In the genomic region with DNA sequence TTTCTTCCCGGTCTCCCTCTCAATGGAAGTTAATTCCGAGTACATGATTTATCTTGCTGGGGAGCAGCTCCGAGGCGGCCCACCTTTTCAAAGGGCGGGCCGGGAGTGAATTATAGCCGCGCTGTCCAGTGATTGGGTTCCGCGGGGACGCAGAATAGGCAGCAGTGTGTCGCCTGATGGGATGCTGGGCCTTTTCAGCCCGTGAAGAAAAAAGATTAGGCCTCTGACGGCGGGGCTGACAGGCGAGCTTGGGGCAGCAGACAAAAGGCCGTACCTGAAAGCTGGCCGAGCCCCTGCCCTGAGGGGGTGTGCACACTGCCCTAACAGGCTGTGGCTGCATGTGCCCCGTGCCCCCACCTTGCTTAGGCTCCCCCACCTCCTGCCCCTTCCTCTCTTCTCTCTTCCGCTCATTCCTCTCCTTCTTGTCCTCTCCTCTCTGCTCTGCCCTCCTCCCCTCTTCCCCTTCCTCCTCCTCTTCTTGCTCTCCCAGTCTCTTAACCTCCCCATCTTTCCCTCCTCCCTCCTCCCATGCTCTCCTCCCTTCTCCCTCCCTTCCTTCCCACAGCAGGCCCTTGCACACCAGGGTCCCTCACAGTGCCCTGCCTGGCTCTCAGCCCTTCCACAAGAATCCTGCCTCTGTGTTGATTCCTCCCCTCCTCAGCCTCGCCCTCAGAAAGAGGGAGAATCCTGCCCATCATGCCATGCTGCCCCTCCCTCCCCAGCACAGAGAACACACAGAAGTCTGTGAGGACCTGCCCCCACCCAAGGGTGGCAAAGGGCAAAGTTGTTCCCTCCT, we compare ENCODE assay signal across 10 mouse cellular contexts. TPM values are rescaled to one million over a fixed set of nuclear protein-coding genes. Genes with fewer than 3 reads are reported as not detected.
DNase-seq lines count a peak whose midpoint lies in the region; ATAC-seq and TF ChIP-seq lines count a peak whose summit lies in the region.
"Had no signal": no experiment of that assay in that cellular context is flagged by ENCODE, and none has a peak within 500 bp of the region (broad histone marks: within the 10 kb centered on the region; RNA-seq: fewer than 3 reads in every experiment).

No protein-coding gene starts in this region.

- no peak for TF ChIP-seq CTCF in intestine, postnatal 0 days (IDR thresholded peaks at IDR 0.05; ENCODE audit: low read depth)
- TF ChIP-seq CTCF in midbrain, postnatal 0 days (IDR thresholded peaks at IDR 0.05) = no peak

- no peaks in the 10 kb centered on the region for H3K36me3 ChIP-seq in intestine, embryonic 14.5 days (ENCODE audit: control insufficient read depth, insufficient read depth, low read length)
- H3K36me3 ChIP-seq in intestine, postnatal 0 days (ENCODE audit: control insufficient read depth, insufficient read depth) = no peaks in the 10 kb centered on the region
- H3K36me3 ChIP-seq in hindbrain, embryonic 11.5 days (ENCODE audit: control insufficient read depth, insufficient read depth, low read length) = no peaks in the 10 kb centered on the region
- no peaks in the 10 kb centered on the region for H3K36me3 ChIP-seq in midbrain, postnatal 0 days (ENCODE audit: insufficient read depth, low read length)

- ATAC-seq in intestine, embryonic 14.5 days (replicated peaks; ENCODE audit: low FRiP score, low TSS enrichment, low read depth) = no peak
- no peak for ATAC-seq in intestine, postnatal 0 days
- peak; percentile 72 for ATAC-seq in hindbrain, embryonic 11.5 days (ENCODE audit: low FRiP score)
- ATAC-seq in midbrain, postnatal 0 days (ENCODE audit: low FRiP score) = peak; percentile 24; the same call in 1 of the 2 replicates
- ATAC-seq: CD4-positive, CD25-positive, alpha-beta regulatory T cell, adult 4 months had no signal

- 0 out of 2 replicates have a peak overlapping the region, but pooled peaks have one; percentile 6 for H3K4me2 ChIP-seq in intestine, embryonic 14.5 days (ENCODE audit: low read length)
- no peak overlapping the region for H3K4me2 ChIP-seq in intestine, postnatal 0 days (replicated peaks; ENCODE audit: low read depth)
- H3K4me2 ChIP-seq in hindbrain, embryonic 11.5 days (replicated peaks; ENCODE audit: low read depth, low read length) = no peak overlapping the region; the same call in 1 of the 2 replicates
- no peak overlapping the region for H3K4me2 ChIP-seq in midbrain, postnatal 0 days (ENCODE audit: low read depth, low read length, poor library complexity, severe bottlenecking)

- no peak overlapping the region for H3K9ac ChIP-seq in intestine, embryonic 14.5 days (ENCODE audit: low read length)
- no peak overlapping the region for H3K9ac ChIP-seq in intestine, postnatal 0 days (ENCODE audit: low read depth, low read length)
- H3K9ac ChIP-seq in hindbrain, embryonic 11.5 days (ENCODE audit: low read depth, low read length) = peak overlapping the region; percentile 46; the same call in 1 of the 2 replicates
- H3K9ac ChIP-seq in midbrain, postnatal 0 days (replicated peaks; ENCODE audit: low read length, poor library complexity, severe bottlenecking) = no peak overlapping the region

- 16% methylated on average over 21 of the region's 21 CpGs for WGBS in intestine, embryonic 14.5 days
- 34% methylated on average over 21 of the region's 21 CpGs for WGBS in intestine, postnatal 0 days
- 12% methylated on average over 21 of the region's 21 CpGs for WGBS in hindbrain, embryonic 11.5 days
- 23% methylated on average over 19 of the region's 21 CpGs for WGBS in midbrain, postnatal 0 days

- DNase-seq in intestine, embryonic 14.5 days (ENCODE audit: low spot score) = peak; percentile 56
- peak; percentile 87 for DNase-seq in embryo, embryonic 11 days
- peak; percentile 67 for DNase-seq in hindbrain, embryonic 11.5 days (ENCODE audit: low spot score)
- DNase-seq in midbrain, postnatal 0 days (ENCODE audit: low spot score) = peak; percentile 20
- DNase-seq in thymus, adult 18-20 months = no peak
- no peak for DNase-seq in B cell, adult 2 months
- no peak for DNase-seq in adrenal gland, adult 18-20 months (ENCODE audit: low spot score in 2 of 2)
- DNase-seq: cerebellum, postnatal 10 days had no signal

- H3K4me3 ChIP-seq in intestine, embryonic 14.5 days (ENCODE audit: low read depth, low read length) = no peak overlapping the region
- H3K4me3 ChIP-seq in intestine, postnatal 0 days (ENCODE audit: low read depth, low read length) = no peak overlapping the region
- no peak overlapping the region for H3K4me3 ChIP-seq in hindbrain, embryonic 11.5 days (ENCODE audit: low read depth, low read length)
- H3K4me3 ChIP-seq in midbrain, postnatal 0 days (ENCODE audit: low read depth, low read length) = no peak overlapping the region

- no peaks in the 10 kb centered on the region for H3K9me3 ChIP-seq in intestine, embryonic 14.5 days (ENCODE audit: control insufficient read depth, low read length)
- no peaks in the 10 kb centered on the region for H3K9me3 ChIP-seq in intestine, postnatal 0 days (ENCODE audit: control insufficient read depth)
- H3K9me3 ChIP-seq in hindbrain, embryonic 11.5 days (ENCODE audit: control insufficient read depth, low read length) = no peaks in the 10 kb centered on the region
- H3K9me3 ChIP-seq in midbrain, postnatal 0 days (ENCODE audit: low read length) = no peaks in the 10 kb centered on the region

- H3K4me1 ChIP-seq in intestine, embryonic 14.5 days (replicated peaks; ENCODE audit: control insufficient read depth, insufficient read depth, low read length) = peaks cover 11% of the 10 kb centered on the region; the same call in 1 of the 2 replicates
- no peaks in the 10 kb centered on the region for H3K4me1 ChIP-seq in intestine, postnatal 0 days (replicated peaks; ENCODE audit: control insufficient read depth, insufficient read depth, low read length)
- H3K4me1 ChIP-seq in hindbrain, embryonic 11.5 days (replicated peaks; ENCODE audit: control insufficient read depth, insufficient read depth, low read length) = peaks cover 18% of the 10 kb centered on the region
- peaks cover 3% of the 10 kb centered on the region; the same call in 1 of the 2 replicates for H3K4me1 ChIP-seq in midbrain, postnatal 0 days (ENCODE audit: insufficient read depth, low read length)

- 0 out of 2 replicates have a peak, but pooled peaks cover 2% of the 10 kb centered on the region for H3K27me3 ChIP-seq in intestine, embryonic 14.5 days (replicated peaks; ENCODE audit: control insufficient read depth, insufficient read depth, low read length)
- H3K27me3 ChIP-seq in intestine, postnatal 0 days (replicated peaks; ENCODE audit: control insufficient read depth, insufficient read depth, low read length) = no peaks in the 10 kb centered on the region
- H3K27me3 ChIP-seq in hindbrain, embryonic 11.5 days (ENCODE audit: control insufficient read depth, insufficient read depth, low read length) = peaks cover 3% of the 10 kb centered on the region; the same call in 1 of the 2 replicates
- peaks cover 8% of the 10 kb centered on the region; the same call in 1 of the 2 replicates for H3K27me3 ChIP-seq in midbrain, postnatal 0 days (ENCODE audit: insufficient read depth, low read length)

- H3K27ac ChIP-seq in intestine, embryonic 14.5 days (ENCODE audit: low read depth) = 0 out of 2 replicates have a peak overlapping the region, but pooled peaks have one; percentile 4
- H3K27ac ChIP-seq in intestine, postnatal 0 days (ENCODE audit: low read depth, low read length) = no peak overlapping the region
- H3K27ac ChIP-seq in hindbrain, embryonic 11.5 days (ENCODE audit: low read depth, low read length) = peak overlapping the region; percentile 82
- H3K27ac ChIP-seq in midbrain, postnatal 0 days (ENCODE audit: low read depth, low read length) = no peak overlapping the region

RNA-seq across cellular contexts. Expression of a gene that starts 41.7 kb away (rescaled TPM):
- 14.2 and 19.7 TPM in 2 replicates for polyA plus RNA-seq in intestine, embryonic 14.5 days (2014; fragmentation: Nextera tagmentation; extraction: Ambion mirVana)
- polyA plus RNA-seq in intestine, postnatal 0 days (2015; fragmentation: Nextera tagmentation; extraction: Ambion mirVana) = 8.7 and 9.0 TPM in 2 replicates
- 17.6 and 21.8 TPM in 2 replicates for polyA plus RNA-seq in hindbrain, embryonic 11.5 days (2014; fragmentation: Nextera tagmentation; extraction: Ambion mirVana)
- total RNA-seq in midbrain, postnatal 0 days (2014; rRNA removed) = 10.7 and 13.4 TPM in 2 replicates
- 9.3 and 12.0 TPM in 2 replicates for polyA plus RNA-seq in midbrain, postnatal 0 days (2015; fragmentation: Nextera tagmentation; extraction: Ambion mirVana)
- total RNA-seq in adrenal gland, adult 18-20 months (2021) = 1 to 10 TPM; 4.3 to 7.6 TPM

Comparison
In these comparisons a context has a peak if more than half of its experiments do, and no peak if none do; other contexts are left out.
1. H3K27ac ChIP-seq: peak in intestine, embryonic 14.5 days (single experiment) and hindbrain, embryonic 11.5 days (single experiment); none in intestine, postnatal 0 days (single experiment) and midbrain, postnatal 0 days (single experiment).
2. ATAC-seq: peak in hindbrain, embryonic 11.5 days (single experiment) and midbrain, postnatal 0 days (single experiment); none in intestine, embryonic 14.5 days (single experiment) and intestine, postnatal 0 days (single experiment).
3. DNase-seq: peak in intestine, embryonic 14.5 days (single experiment), embryo, embryonic 11 days (single experiment), hindbrain, embryonic 11.5 days (single experiment) and midbrain, postnatal 0 days (single experiment); none in thymus, adult 18-20 months (0 of 2), B cell, adult 2 months (0 of 2) and adrenal gland, adult 18-20 months (0 of 2).